Mouse (Mus musculus): ENCODE data around the gene Gm17581. TPM values are rescaled to one million over a fixed set of nuclear protein-coding genes. Genes with fewer than 3 reads are reported as not detected.

The Gm17581 gene
- not detected for polyA plus RNA-seq (2017; shearing (Covaris generic))

DNA sequence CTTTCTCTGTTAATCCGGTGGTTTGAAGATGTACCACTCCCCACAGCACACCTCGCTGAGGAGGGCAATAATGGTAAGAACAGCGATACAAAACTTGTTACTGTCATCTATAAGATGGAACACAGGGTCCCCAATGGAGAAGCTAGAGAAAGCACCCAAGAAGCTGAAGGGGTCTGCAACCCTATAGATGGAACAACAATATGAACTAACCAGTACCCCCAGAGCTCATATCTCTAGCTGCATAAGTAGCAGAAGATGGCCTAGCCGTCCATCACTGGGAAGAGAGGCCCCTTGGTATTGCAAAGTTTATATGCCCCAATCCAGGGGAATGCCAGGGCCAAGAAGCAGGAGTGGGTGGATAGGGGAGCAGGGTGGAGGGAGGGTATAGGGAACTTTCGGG lies at the start of gene Gm17581:
Gene Gm17581 (minus strand): TSS at position 101 of the 400 bp plus-strand sequence.

DNA sequence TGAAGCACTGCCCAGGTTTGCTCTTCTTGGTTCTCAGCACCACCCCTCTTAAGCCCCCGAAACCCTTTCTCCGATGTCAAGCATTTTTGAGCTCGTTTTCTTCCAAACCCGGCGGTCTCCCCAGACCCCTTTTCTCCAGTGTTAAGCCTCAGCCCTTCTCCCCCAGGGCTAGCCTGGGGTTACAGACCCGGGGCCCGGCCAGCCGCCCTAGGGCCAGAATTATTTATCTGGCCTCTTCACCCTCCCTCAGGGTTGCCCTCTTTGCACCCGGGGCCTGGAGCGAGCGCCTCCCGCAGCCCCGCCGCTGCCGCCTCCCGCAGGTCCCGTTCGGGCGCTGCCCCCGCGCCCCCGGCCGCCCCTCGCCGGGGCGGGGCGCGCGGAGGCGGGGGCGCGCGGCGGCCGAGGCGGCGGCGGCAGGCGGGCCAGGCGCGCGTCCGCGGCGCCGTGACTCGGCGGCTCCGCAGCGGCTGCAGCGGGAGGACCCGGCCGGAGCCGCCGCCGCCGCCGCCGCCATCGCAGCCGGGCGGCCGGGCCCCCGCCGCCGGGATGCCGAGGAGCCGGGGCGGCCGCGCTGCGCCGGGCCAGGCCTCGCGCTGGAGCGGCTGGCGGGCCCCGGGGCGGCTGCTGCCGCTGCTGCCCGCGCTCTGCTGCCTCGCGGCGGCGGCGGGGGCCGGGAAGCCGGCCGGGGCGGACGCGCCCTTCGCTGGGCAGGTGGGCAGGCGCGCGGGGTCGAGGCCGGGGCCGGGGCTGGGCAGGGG lies 39.4 kb upstream of the Gm17581 start, which contains the start of gene Mmp24:
Gene Mmp24 (plus strand): TSS at position 416 of the 758 bp plus-strand sequence.

DNA sequence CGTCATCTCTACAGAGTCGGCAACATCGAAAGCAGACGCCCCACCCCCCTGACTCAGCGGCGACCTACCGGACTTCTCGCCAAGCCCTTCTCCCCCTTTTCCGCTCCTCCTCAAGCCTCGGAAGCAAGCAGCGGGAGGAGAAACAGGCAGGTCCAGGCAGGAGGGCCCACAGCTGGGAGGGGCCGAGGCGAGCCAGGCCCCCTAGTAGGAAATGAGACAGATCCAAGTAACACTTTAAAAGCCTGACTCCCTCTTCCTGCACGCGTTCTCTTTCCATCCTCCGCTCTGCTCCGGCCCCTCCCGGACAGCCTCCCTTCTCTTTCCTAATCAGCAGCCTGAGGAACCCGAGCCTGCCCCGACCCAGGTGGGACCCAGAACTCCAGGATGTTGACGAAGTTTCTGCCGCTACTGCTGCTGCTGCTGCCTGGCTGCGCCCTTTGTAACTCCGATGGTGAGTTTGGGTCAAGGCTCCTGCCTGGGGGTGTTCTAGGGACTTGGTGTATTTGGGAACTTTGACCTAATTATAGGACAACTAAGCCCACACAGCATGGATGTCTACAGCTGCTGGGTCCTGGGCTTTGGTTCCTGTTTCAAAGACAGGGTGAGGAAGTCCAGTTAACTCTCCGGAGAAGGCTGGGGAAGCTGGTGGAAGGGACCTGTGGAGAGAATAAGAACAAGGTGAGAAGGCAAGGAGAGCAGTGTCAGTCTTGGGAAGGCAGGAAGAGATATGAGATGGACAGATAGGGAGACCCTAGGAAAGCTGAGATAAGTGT lies 15.5 kb upstream of the Gm17581 start, which contains the start of gene Procr:
Gene Procr (plus strand): TSS at position 104 of the 773 bp plus-strand sequence.

DNA sequence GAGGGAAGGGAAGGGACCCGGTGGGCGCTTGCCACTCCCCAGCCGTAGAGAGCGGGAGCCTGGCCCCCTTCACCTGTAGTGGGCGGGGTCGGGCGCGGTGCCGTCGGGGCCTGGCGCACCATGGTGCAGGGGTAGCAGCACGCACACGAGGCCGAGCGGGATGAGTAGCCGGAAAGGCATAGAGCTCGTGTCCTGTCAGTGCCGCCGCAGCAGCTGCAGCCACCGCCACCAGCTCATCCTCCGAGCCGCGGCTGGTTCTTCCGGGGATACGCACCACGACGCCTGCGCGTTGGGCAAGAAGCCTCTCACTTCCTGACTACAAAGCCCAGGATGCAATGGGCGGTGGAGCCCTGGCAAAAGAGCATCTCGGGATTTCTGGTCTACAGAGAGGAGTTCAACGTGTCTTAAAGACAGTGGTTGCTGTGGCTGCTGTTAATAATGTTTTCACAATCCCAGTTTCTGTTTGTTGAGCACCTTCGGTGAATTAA lies 6.5 kb downstream of the Gm17581 start, which contains the start of gene Edem2:
Gene Edem2 (minus strand): TSS at position 318 of the 488 bp plus-strand sequence.

DNA sequence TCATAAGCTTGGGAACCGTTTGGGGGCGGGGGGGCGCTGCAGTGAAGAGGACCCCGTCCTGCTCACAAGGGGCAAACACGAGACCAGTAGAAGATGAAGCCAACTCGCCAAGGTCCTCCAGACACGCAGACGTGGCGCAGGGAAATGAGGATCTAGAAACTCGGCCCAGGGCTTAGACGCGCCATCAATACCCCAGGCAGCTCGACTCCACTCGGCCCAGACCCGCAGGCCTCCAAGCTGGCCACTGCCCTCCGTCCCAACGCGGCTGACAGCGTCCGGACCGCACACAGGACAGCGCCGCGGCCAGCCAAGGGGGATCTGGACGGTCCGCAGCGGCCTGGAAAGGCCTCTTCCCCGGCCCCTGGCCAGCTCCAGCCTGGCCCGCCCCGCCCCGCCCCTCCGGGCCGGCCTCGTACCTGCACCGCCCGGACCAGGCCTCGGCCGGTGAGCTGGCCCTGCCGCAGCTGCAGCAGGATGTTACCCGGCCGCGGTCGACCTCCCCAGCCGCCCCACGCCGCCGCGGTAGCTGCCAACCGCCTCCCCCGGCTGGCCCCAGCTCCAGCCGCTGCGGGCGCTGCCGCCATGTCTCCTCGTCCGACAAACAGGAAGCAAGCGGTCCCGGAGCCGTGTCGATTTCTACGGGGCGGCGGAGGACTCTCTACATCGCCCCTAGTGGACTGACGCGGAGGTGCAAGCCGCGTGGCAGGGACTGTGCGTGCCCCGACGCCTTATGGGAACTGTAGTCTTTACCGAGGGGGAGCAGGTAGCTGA lies 43.8 kb downstream of the Gm17581 start, which contains the start of gene Trpc4ap:
Gene Trpc4ap (minus strand): TSS at position 662 of the 771 bp plus-strand sequence.

Other genes starting within 250 kb of the Gm17581 start
- 68.4 TPM for gene Acss2, start 217.9 kb downstream of the Gm17581 start, polyA plus RNA-seq (2017; shearing (Covaris generic))
- 13.0 TPM for gene Ggt7, start 217.6 kb downstream of the Gm17581 start, polyA plus RNA-seq (2017; shearing (Covaris generic))
- 11.5 TPM for gene Gss, start 143.1 kb downstream of the Gm17581 start, polyA plus RNA-seq (2017; shearing (Covaris generic))
- 0.32 TPM for gene Myh7b, start 124.7 kb downstream of the Gm17581 start, polyA plus RNA-seq (2017; shearing (Covaris generic))
- gene Trpc4ap, start 43.5 kb downstream of the Gm17581 start, polyA plus RNA-seq (2017; shearing (Covaris generic)) = 388 TPM
- 82.9 TPM for gene Edem2, start 6.4 kb downstream of the Gm17581 start, polyA plus RNA-seq (2017; shearing (Covaris generic))
- not detected for gene Procr, start 15.3 kb upstream of the Gm17581 start, polyA plus RNA-seq (2017; shearing (Covaris generic))
- not detected for gene Mmp24, start 39.5 kb upstream of the Gm17581 start, polyA plus RNA-seq (2017; shearing (Covaris generic))
- 50.2 TPM for gene BC029722, start 83.6 kb upstream of the Gm17581 start, polyA plus RNA-seq (2017; shearing (Covaris generic))
- gene Eif6, start 91.1 kb upstream of the Gm17581 start, polyA plus RNA-seq (2017; shearing (Covaris generic)) = 210 TPM
- not detected for gene Fam83c, start 99.0 kb upstream of the Gm17581 start, polyA plus RNA-seq (2017; shearing (Covaris generic))
- gene Uqcc1, start 194.4 kb upstream of the Gm17581 start, polyA plus RNA-seq (2017; shearing (Covaris generic)) = 40.2 TPM
- gene Gm15557, start 204.9 kb upstream of the Gm17581 start, polyA plus RNA-seq (2017; shearing (Covaris generic)) = not detected
- not detected for gene Gdf5, start 209.5 kb upstream of the Gm17581 start, polyA plus RNA-seq (2017; shearing (Covaris generic))
- gene Cep250, start 220.6 kb upstream of the Gm17581 start, polyA plus RNA-seq (2017; shearing (Covaris generic)) = 31.9 TPM

Data from CD4-positive, CD25-positive, alpha-beta regulatory T cell (primary cell).